Mouse (Mus musculus) E14TG2a.4 (cell line): Measurements from ENCODE around the gene Hmgn2.

Experiments
- CTCF ChIP-seq: conservative IDR thresholded peaks from 2 replicates; pipeline ENCODE4 v1.5.1; 2014; ENCODE audit warnings: low read length
- NANOG ChIP-seq: IDR thresholded peaks from 2 replicates; pipeline ENCODE4 v1.6.1; 2014; ENCODE audit warnings: borderline replicate concordance, low read length, mixed read lengths
- POU5F1 ChIP-seq: IDR thresholded peaks from 2 replicates; pipeline ENCODE4 v1.6.1; 2014; ENCODE audit warnings: low read length, borderline replicate concordance

DNA sequence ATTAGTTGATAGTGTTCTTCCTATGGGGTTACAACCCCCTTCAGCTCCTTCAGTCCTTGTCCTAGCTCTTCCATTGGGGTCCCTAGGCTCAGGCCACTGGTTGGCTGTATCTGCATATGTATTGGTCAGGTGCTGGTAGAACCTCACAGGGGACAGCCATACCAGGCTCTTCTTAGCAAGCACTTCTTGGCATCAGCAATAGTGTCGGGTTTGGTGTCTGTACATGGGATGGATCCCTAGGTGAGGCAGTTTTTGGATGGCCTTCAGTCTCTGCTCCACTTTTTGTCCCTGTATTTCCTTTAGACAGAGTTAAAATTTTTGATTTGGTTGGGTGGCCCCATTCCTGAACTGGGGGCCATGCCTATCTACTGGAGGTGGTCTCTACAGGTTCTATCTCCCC is 9.6 kb downstream of the Hmgn2 start:
- TF ChIP-seq CTCF (no peak), POU5F1 (no peak), NANOG (no peak)
